Mouse (Mus musculus) stomach, embryonic 16.5 days (tissue): ENCODE data around the gene Rps23. TPM values are rescaled to one million over a fixed set of nuclear protein-coding genes. Genes with fewer than 3 reads are reported as not detected.

Experiments used
- ATAC-seq: fragments of 200-750 bp; cut with Nextera tagmentation; 2 replicates; pipeline ENCODE4 v1.8.0; 2017; ENCODE audit warnings: moderate number of reproducible peaks, moderate TSS enrichment; ENCODE audit not compliant: insufficient read depth, low FRiP score
- H3K27ac ChIP-seq: fragments of 300-500 bp; sonication (generic); 2 replicates; pipeline ENCODE4 v1.5.1; 2014; ENCODE audit warnings: low read length
- H3K27me3 ChIP-seq: fragments of 300-500 bp; sonication (generic); 2 replicates; pipeline ENCODE4 v1.6.1; 2014; ENCODE audit warnings: low read length, control low read depth, mixed read lengths; ENCODE audit not compliant: control insufficient read depth, insufficient read depth
- H3K36me3 ChIP-seq: fragments of 300-500 bp; sonication (generic); 2 replicates; pipeline ENCODE4 v1.6.1; 2014; ENCODE audit warnings: low read length; ENCODE audit not compliant: control insufficient read depth, insufficient read depth
- H3K4me1 ChIP-seq: fragments of 300-500 bp; sonication (generic); 2 replicates; pipeline ENCODE4 v1.6.1; 2014; ENCODE audit warnings: low read length, control low read depth, mixed read lengths; ENCODE audit not compliant: control insufficient read depth, insufficient read depth
- H3K4me2 ChIP-seq: fragments of 300-500 bp; sonication (generic); 2 replicates; pipeline ENCODE4 v1.6.1; 2014; ENCODE audit warnings: low read depth, low read length, mixed read lengths
- H3K4me3 ChIP-seq: fragments of 300-500 bp; sonication (generic); replicated peaks from 2 replicates; pipeline ENCODE4 v1.5.1; 2014; ENCODE audit warnings: mild to moderate bottlenecking, low read length
- H3K9ac ChIP-seq: fragments of 300-500 bp; sonication (generic); 2 replicates; pipeline ENCODE4 v1.6.1; 2014; ENCODE audit warnings: low read length
- H3K9me3 ChIP-seq: fragments of 300-500 bp; sonication (generic); replicated peaks from 2 replicates; pipeline ENCODE4 v1.6.1; 2016; ENCODE audit warnings: low read length, control low read depth; ENCODE audit not compliant: control insufficient read depth
- WGBS: fragments of 180-500 bp; shearing (Covaris S2); extraction: QIAGEN DNeasy Blood & Tissue Kit; methylation state at CpG from one replicate; pipeline ENCODE4 v1.1.7; 2014; 5-methylcytosine and 5-hydroxymethylcytosine counted together
- polyA plus RNA-seq: library from polyadenylated mRNA; unstranded; fragments of >200 nt; fragmentation: Nextera tagmentation; extraction: Ambion mirVana; gene quantifications from 2 replicates; pipeline ENCODE4 v1.2.1, GENCODE M21; 2015

Rps23 gene
- polyA plus RNA-seq, 1 experiment from 2014 or later: 217 TPM

DNA sequence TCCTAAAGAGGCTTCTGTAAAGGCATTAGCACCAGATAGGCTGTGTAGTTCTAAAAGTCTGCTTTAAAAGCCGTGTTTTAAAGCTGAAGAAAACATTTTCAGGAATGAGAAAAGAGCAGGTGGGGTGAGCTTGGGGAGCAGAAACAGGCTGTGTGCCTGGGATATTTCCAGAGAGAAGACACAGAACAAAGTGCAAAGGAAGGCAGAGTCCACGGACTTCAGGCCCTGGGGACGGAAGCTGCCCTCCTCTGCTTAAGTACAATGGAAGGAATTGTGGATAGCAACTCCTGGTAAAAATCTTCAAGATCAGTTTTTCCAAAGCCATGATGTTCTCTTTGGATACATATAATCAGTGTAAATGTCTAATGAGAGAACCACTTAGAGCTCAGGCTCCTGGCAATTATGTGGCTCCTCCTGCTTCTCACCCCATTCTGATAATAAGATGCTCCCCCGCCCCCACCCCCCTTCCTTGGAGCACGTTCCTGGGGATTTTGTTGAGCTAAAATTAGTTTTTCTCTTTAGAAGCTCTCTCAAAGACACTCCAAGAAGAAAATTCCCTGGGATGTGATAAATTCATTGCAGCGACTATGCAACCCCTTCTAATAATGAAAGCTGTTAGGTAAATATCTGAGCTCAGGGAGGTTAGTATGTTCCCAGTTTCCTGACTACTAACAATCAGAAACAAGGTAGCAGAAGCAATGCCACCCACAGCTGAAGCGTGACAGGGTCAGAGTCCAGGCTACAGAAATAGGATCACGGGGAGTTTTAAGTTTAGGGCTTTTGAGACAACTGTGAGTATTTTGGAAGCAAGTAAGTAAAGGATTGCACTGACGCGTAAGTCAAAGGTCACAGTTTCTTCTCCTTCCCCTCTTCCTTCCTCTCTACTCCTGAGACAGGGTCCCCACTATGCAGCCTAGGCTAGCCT, 40.3 kb downstream of the Rps23 start:
- Histone ChIP-seq H3K9me3 (no peaks in the 10 kb centered on the region), H3K27ac (no peak overlapping the region), H3K36me3 (no peaks in the 10 kb centered on the region), H3K9ac (no peak overlapping the region), H3K4me2 (no peak overlapping the region), H3K4me1 (no peaks in the 10 kb centered on the region), H3K4me3 (no peak overlapping the region), H3K27me3 (no peaks in the 10 kb centered on the region)
- ATAC-seq: no peak
- 68% methylated on average over 10 of the region's 10 CpGs for WGBS

DNA sequence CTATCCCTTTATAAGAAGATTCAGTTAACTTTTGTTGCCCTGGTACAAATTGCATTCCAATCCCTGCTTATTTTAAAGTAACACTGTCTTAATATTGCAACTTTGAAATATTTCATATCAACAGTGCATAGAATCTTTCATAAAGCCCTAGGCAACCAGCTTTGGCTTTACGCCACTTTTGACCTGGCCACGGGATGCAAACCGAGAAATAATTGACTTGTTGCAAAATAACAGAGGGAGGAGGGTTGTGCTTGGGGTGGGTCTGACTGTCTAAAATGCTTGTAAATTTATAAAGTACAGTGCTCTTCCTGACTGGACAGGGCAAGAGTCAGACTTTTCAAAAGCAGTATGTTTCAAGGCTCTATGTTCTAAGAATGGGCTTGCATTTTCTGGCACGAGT, 41.8 kb downstream of the Rps23 start:
- no peak for ATAC-seq
- Histone ChIP-seq H3K9me3 (no peaks in the 10 kb centered on the region), H3K27ac (no peak overlapping the region), H3K27me3 (no peaks in the 10 kb centered on the region), H3K4me3 (no peak overlapping the region), H3K9ac (no peak overlapping the region), H3K4me1 (no peaks in the 10 kb centered on the region), H3K36me3 (no peaks in the 10 kb centered on the region), H3K4me2 (no peak overlapping the region)
- WGBS: 82% methylated on average over 4 of the region's 4 CpGs

DNA sequence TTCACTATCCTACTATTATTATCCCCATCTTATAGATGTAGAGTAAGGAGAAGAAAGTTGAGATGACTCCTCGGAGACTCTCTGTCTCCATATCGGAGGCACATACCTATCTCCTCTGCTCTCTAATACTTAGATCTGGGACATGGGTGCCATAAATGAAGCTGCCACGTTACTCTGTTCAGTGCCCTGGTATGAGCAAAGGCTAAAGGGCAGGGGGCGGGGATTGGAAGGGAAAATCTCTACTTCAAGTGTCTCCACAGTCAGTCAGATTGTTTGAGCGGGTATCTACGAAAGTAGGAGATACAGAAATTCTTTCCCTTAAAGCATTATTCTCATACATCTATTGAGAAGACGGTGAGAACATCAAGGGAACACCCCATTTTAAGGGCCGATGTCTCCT, 43.2 kb downstream of the Rps23 start:
- no peaks in the 10 kb centered on the region for H3K36me3 ChIP-seq
- ATAC-seq: no peak
- WGBS: 77% methylated on average over 8 of the region's 8 CpGs
- H3K4me1 ChIP-seq: no peaks in the 10 kb centered on the region
- H3K9ac ChIP-seq: no peak overlapping the region
- H3K9me3 ChIP-seq: no peaks in the 10 kb centered on the region
- H3K4me2 ChIP-seq: no peak overlapping the region
- no peak overlapping the region for H3K27ac ChIP-seq
- no peaks in the 10 kb centered on the region for H3K27me3 ChIP-seq
- no peak overlapping the region for H3K4me3 ChIP-seq

DNA sequence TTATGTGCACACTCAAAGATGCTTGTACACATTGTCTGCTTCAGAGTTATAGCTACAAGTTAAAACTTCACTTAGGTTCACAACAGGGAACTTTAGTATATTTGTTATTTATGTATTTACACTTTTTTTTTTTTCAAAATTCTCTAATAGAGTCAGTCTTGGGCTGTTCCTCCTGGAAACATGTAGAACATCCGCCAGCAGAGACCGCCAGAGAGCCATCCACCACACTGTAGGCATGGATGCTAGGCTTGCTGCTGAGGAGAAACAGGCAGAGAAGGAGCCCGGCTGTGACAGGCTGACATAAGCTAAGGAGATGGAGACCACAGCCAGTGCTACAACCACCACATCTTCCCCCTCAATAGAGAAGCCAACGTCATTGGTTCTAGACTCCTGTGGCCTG, 44.7 kb downstream of the Rps23 start:
- Histone ChIP-seq H3K9me3 (no peaks in the 10 kb centered on the region), H3K9ac (no peak overlapping the region), H3K27me3 (no peaks in the 10 kb centered on the region), H3K4me2 (no peak overlapping the region), H3K36me3 (no peaks in the 10 kb centered on the region), H3K27ac (no peak overlapping the region), H3K4me1 (no peaks in the 10 kb centered on the region), H3K4me3 (no peak overlapping the region)
- peak; percentile 86 for ATAC-seq
- 7% methylated on average over 4 of the region's 4 CpGs for WGBS

DNA sequence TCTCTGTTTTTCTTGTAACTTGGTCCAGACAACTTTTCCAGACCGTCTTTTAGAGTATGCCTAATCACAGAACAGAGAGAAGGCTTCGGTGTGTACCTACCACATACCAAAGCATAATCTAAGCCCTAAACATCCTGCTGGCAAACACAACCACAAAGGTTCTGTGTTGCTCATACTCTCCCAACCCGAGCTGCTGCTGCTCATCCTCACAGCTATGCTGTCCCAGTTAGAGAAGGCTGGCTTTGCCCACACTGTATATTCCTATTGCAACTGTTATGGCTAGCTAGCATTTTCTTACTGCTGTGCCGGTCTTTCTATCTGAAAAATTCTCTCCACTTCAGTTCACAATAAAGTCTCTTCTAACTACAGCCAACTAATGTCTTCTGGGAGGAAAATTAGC, 46.2 kb downstream of the Rps23 start:
- H3K4me2 ChIP-seq: no peak overlapping the region
- no peak overlapping the region for H3K27ac ChIP-seq
- no peaks in the 10 kb centered on the region for H3K4me1 ChIP-seq
- no peaks in the 10 kb centered on the region for H3K9me3 ChIP-seq
- H3K9ac ChIP-seq: no peak overlapping the region
- no peak for ATAC-seq
- no peaks in the 10 kb centered on the region for H3K27me3 ChIP-seq
- WGBS: 68% methylated on average over 4 of the region's 4 CpGs
- H3K36me3 ChIP-seq: no peaks in the 10 kb centered on the region
- no peak overlapping the region for H3K4me3 ChIP-seq

DNA sequence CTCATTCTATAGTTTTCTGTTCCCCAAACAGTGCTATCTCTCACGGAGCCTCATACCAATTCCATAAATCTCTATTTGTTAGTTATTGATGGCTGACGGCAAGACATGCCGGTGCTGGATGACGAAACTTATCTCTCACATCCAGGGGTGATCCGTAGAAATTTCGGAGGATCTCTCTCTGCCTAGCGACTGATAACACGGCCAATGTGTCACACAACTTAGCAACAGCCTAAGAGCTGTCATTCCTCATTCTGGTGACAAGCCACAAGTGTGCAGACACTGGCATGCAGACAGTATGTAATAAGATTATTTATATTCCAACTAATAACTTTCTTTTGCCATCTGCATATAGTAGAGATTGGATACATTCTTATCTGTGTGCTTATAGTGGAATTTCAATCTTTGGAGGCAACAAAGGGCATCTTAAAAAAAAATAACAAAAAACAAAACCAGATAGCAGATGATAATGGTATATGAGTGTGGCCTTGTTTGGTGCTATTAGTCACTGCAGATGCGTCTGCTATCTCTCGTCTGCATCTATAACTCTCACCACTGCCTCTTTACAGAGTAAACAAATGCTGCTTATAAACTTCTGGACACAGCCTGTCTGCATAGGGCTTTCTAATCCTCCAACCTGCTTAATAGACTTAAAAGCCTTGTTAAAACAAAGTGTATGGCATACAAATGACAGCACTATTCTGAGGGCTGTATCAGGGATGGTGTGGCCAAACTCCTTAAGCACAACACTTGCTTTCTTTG, 47.7 kb downstream of the Rps23 start:
- 62% methylated on average over 10 of the region's 10 CpGs for WGBS
- no peaks in the 10 kb centered on the region for H3K27me3 ChIP-seq
- H3K36me3 ChIP-seq: no peaks in the 10 kb centered on the region
- H3K4me2 ChIP-seq: no peak overlapping the region
- no peaks in the 10 kb centered on the region for H3K4me1 ChIP-seq
- ATAC-seq: no peak
- no peaks in the 10 kb centered on the region for H3K9me3 ChIP-seq
- H3K4me3 ChIP-seq: no peak overlapping the region
- H3K27ac ChIP-seq: no peak overlapping the region
- H3K9ac ChIP-seq: no peak overlapping the region

DNA sequence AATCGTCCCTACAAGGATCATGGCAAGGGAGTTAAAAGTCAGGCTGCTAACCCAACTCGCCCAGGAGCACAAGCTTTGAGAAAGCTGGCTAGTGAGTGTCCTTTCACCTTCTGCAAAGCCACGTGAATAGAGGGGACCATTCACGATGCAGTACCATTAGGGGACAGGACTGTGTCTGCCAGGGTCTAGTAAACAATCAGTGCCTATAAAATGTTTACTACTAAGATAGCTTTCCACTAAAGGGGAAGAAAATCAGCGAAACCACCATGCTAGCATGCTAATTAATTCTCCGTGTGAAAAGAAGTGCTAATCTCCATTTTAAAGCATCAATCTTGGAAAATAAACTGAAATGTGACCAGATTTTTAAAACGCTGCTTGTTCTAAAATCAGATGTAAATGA, 50.7 kb downstream of the Rps23 start:
- no peaks in the 10 kb centered on the region for H3K36me3 ChIP-seq
- H3K4me2 ChIP-seq: no peak overlapping the region
- WGBS: 54% methylated on average over 7 of the region's 7 CpGs
- H3K9ac ChIP-seq: no peak overlapping the region
- H3K4me3 ChIP-seq: no peak overlapping the region
- no peaks in the 10 kb centered on the region for H3K4me1 ChIP-seq
- no peak overlapping the region for H3K27ac ChIP-seq
- no peaks in the 10 kb centered on the region for H3K27me3 ChIP-seq
- no peak for ATAC-seq
- H3K9me3 ChIP-seq: no peaks in the 10 kb centered on the region

Other genes starting within 250 kb of the Rps23 start
- gene Atp6ap1l, start 17.6 kb upstream of the Rps23 start, polyA plus RNA-seq: not detected in 2 replicates